Mouse (Mus musculus) liver, embryonic 14.5 days (tissue): Measurements from ENCODE around the gene Zap70.

Experiments used
- CTCF ChIP-seq: IDR thresholded peaks from 2 replicates; pipeline ENCODE4 v1.5.1; 2016; ENCODE audit warnings: antibody characterized with exemption, low read depth, control low read depth
- EP300 ChIP-seq: IDR thresholded peaks from 2 replicates; pipeline ENCODE4 v1.6.1; 2016; ENCODE audit warnings: antibody characterized with exemption, low read depth

DNA sequence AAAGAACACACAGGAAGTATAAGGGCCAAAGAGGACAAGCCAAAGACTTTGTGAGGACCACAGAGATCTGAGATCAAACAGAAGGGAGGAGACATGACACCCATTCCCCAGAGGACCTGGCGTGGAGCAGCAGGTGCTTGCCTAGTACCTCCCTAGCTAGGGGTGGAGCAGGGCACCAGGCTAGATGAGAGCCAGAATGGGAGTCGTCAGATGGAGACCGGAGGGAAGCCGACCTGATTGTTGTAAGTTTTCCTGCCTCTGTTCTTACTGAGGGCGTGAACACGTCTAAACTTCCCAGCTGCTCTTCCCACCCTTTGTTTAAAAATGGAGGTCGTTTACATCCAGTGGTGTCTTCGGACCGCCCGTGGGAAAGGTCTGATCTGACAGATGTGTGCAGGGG, 5.7 kb downstream of the Zap70 start:
- TF ChIP-seq EP300, result no peak
- no peak for TF ChIP-seq CTCF
